Mouse (Mus musculus) liver (tissue): Measurements from ENCODE around the gene Fam184b.
"Not testable (repeated sequence)": the region's sequence is repeated elsewhere in the genome, so short reads cannot be mapped to it uniquely, and the experiment has no call there.

Experiments
- DNase-seq: peaks from one replicate; pipeline ENCODE4 v3.0.0-alpha.2; 2020; ENCODE audit warnings: mixed read lengths

Gene Fam184b

DNA sequence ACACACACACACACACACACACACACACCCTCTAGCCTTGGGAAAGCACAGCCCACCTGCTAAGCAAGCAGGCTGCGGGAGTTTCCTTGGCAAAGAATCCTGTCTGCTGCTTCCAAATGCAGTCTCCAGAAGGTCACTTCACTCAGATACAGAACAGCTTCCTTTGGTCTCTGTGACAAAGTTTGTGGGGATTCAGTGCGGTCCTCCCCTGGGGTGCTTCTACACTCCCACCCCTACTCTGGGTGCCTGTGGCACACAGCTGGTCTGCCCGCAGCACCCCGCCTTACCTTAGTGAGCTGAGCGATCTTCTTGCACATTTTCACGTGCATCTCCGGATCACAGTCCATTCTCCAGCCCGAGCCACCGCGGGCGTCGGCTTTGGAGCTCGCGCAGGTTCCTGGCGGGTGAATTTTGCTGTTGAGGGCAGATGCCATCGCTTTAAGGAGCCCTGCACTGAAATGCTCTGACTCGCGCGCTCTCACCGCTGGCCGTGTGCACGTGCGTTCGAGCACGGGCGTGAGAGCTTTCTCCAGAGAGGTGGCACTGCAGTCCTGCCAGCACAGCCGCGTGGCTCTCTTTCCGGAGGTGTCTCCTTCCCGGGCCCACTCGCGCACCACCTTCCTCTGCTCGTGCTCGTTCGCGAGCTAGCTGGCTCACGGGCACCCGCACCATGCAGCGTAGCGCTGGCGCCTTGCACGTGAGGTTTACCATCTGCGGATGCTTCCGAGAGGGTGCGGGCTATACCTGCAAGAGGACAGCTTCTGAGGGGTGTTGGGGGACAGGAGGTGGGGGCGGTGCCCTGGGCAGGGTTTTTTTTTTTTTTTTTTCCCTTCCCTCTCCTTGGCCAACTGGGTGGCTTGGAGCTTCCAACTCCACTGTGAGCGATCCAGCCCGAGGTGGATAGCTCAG, at the start of gene Fam184b:
Gene Fam184b (minus strand): TSS at position 809 of the 909 bp plus-strand sequence.
- peak; percentile 16 for DNase-seq

DNA sequence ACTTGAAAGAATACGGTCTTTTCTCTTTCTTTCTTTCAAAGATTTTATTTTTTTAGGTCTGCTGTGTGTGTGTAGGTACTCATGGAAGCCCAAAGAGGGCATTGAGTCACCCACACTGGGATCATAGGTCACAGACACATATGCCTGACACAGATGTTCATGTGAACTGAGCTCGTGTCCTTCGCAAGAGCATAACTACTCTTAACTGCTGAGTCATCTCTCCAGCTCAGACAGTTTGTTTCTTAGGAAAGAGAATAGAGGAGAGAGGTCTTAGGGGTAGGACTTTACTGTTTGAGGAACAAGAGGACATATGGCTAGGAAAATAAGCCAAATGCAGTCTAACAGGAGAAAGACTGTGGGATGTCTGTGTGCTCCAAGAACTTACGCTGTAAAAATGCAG, 49.7 kb upstream of the Fam184b start:
- DNase-seq, result no peak

- DNase-seq, result no peak
These were observed 46.8 kb upstream of the Fam184b start for GRCm38 (mm10) chr5:45686223-45686622.

DNA sequence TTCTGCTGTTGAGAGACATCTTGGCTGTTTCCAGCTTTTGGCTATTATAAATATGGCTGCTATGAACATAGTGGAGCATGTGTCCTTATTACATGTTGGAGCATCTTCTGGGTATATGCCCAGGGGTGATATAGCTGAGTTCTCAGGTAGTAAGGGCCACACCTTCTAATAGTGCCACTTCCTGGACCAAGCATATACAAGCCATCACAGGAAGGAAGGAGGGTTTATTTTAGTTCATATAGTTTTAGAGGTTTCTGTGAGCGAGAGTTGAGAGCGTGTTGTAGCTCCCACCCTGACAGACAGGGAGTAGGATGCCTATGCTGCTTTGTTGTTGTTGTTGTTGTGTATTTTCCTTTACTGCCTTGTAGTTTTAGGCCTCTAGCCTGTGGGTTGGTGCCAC, 45.8 kb upstream of the Fam184b start:
- no peak for DNase-seq

GRCm38 (mm10) chr5:45683388-45683787, 44.0 kb upstream of the Fam184b start:
- no peak for DNase-seq

DNA sequence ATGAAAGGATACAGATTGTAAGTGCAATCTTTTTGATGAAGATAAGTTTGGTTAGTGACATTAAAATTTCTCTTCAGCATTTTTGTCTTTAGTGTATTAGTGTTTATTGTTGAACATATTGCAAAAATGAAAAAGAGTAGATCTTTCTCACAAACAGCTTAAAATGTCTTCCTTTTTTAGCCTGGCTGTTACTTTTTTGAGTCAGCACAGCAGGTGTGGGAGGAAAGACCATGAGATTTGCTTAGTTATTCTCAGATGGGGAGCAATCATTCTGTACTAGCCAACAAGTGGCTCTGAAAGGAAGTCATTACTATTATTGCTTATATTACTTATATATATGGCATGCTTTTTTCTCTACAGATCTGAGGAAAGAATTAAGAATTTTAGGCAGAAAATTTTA, 40.5 kb upstream of the Fam184b start:
- DNase-seq, result no peak

- DNase-seq, result no peak
These were observed 38.2 kb upstream of the Fam184b start for GRCm38 (mm10) chr5:45677639-45678038.

GRCm38 (mm10) chr5:45675032-45675431, 35.6 kb upstream of the Fam184b start:
- no peak for DNase-seq

- no peak for DNase-seq
These were observed 31.6 kb upstream of the Fam184b start for GRCm38 (mm10) chr5:45670894-45671494.

- DNase-seq, result no peak
These were observed 30.9 kb upstream of the Fam184b start for GRCm38 (mm10) chr5:45670280-45670670.

- DNase-seq, result peak; percentile 100
These were observed 30.3 kb upstream of the Fam184b start, which contains the start of gene Ncapg for GRCm38 (mm10) chr5:45669598-45670279. TSS of gene Ncapg (plus strand) at chr5:45669919.

GRCm38 (mm10) chr5:45669234-45669597, 29.8 kb upstream of the Fam184b start:
- DNase-seq, result no peak

DNA sequence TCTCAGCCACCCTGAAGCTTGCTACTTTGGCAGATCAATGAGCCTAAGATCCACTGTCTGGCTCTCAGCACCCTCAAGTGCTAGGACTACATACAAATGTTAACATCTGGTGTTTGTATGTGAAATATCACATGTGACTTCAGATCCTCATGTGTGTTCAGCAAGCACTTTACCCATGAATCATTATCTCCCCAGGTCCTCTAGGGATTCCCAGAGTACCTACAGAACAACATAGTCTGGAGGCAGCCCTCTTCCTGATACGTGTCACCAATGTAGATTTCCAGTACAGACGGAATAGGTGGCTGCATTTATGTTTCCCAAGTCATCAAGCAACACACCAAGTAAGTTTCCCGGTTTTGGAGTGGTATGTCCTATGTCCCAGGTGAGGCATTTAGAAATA, 29.4 kb upstream of the Fam184b start:
- no peak for DNase-seq

DNA sequence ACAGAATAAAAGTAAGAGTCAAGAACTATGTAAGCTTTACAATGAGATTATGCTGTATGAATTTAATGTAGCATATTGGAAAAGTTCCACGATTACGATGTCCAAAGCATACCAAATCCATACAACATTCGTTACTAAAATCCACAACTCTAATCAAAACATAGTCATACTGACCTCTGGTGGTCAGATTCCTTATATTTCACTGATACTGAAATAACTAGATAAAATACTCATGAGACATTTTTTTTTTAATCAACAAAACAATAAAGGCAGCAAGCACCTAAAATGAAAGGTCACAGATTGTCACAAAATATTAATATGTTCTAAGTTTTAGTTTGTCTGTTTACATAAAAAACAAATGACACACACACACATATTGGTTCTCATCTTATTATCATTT, 28.9 kb upstream of the Fam184b start:
- no peak for DNase-seq

- DNase-seq, result not testable (repeated sequence)
These were observed 19.0 kb upstream of the Fam184b start for GRCm38 (mm10) chr5:45658406-45658805.

- DNase-seq, result no peak
These were observed 11.8 kb upstream of the Fam184b start for GRCm38 (mm10) chr5:45651026-45651703.

DNA sequence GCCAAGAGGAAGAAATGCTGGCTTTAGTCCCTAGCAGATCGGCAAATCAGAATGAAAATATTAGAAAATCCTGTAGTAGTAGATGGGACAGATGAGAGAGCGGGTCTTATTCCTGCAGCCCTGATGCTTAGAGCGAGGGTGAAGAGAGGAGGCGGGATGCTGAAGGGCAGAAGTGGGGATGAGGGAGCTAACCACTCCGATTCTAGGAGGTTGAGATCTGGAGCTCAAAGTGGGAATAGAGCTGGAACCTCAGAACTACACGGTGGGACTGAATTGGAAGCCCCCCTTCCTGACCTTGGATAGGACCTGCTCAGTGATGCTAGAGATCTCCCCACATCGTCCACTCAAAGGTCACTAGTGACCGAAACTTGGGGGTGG, 290 bp upstream of the Fam184b start:
- no peak for DNase-seq

DNA sequence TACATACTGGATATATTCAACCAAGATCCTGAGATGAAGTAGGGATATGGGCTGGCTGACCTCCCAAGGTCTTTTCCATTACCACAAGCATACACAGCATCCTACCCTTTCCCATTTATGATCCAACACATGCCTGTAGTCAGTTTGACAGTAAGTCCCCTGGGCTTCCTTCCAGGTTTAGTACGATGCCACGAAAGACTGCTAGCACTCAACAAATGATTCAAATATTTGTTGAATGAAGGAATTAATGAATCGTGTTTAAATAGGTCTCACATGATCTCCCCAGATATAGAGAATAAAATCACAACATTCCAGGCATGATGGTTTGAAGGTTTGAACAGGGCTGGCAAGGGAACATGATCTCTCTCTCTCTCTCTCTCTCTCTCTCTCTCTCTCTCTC, 1.0 kb downstream of the Fam184b start:
- DNase-seq, result no peak

DNA sequence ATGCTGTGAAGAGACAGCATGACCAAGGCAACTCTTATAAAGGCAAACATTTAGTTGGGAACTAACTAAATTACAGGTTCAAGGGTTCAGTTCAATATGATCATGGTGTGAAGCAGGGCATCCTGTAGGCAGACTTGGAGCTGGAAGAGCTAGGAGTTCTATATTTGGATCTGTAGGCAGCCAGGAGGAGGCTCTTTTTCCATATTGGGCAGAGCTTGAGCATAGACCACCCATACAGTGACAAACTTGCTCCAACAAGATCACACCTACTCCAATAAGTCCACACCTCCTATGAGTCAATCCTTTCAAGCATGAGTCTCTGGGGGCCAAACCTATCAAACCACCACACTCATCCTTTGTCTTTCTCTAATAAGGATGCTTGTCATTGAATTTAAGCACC, 9.9 kb downstream of the Fam184b start:
- DNase-seq, result no peak

GRCm38 (mm10) chr5:45627771-45628170, 11.6 kb downstream of the Fam184b start:
- DNase-seq, result no peak

DNA sequence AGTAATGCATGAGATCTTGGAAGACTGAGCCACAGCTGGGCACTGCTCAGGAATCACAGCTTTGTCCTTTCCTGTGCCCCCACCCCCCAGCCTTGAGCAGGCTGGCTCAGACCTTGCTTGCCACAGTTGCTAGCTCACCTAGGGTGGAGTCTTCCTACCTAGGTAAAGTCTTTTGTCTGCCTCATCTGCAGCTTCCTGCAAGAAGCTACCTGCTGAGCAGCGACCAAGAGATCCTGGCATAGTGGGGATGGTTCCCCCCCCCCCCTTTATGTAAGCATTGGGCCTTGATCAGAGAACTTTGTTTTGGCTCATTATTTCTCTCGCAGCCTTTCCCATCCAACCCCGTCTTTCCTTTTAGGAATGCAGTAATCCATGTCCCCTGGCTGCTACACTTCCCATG, 17.9 kb downstream of the Fam184b start:
- DNase-seq, result no peak

GRCm38 (mm10) chr5:45599056-45599455, 40.4 kb downstream of the Fam184b start:
- no peak for DNase-seq

DNA sequence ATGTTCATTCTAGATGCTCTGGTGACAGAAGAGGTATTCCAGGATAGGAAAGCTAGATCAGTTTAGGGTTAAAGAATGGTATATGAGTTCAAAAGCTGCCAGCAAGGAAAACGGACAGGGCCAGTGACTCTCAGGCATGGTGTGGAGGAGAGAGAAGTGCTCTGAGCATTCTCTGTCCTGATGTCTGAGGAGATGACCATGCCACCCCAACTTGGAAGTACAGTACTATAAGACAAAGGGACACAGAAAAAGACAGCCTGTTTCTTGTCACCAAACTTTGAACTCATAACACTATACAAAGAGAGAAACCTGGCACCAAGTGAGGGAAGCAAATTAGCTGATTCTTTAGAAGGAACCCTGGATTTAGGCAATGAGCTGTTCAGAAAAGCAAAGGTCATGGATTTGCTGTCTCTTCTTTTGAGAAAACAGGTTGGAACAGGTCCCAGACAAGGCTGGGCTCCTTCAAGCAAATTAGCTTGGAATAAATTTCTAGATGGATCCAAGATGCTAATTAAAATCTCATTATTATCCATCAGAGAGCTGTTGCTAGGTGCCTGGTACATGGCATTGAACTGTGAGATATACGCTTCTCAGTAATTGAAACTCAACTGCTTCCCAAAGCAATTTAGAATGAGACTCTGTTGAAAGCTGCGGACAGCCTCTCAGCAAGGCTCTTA, 43.9 kb downstream of the Fam184b start:
- no peak for DNase-seq
